Mouse (Mus musculus) B cell, adult (primary cell): ENCODE measurements around the gene Ankfn1. TPM values are rescaled to one million over a fixed set of nuclear protein-coding genes. Genes with fewer than 3 reads are reported as not detected.

ENCODE experiments used
- total RNA-seq: library from RNA; stranded (reverse); gene quantifications from 4 replicates; pipeline ENCODE4 v1.2.4, GENCODE M21; 2023; ENCODE audit not compliant: inconsistent age

Ankfn1 gene
- total RNA-seq: not detected in 4 replicates

GRCm38 (mm10) chr11:89777431-89777830 is at the start of gene Ankfn1:
Gene Ankfn1, minus strand, starts transcription at chr11:89777653.

Other genes with a start within 250 kb of the Ankfn1 start
- 7.0 to 8.3 TPM (median 8.0 TPM) in 4 replicates for gene Pctp, start 225.2 kb upstream of the Ankfn1 start, total RNA-seq